Mouse (Mus musculus): Measurements from ENCODE around the gene Eaf2. TPM values are rescaled to one million over a fixed set of nuclear protein-coding genes. Genes with fewer than 3 reads are reported as not detected.
A peak's percentile ranks its signal among the peaks of the same experiment; 100 is the strongest.

The Eaf2 gene
- total and polyA plus RNA-seq, 2 experiments: 0.28 TPM

- no peaks in the 10 kb centered on the region for H3K79me2 ChIP-seq (ENCODE audit: control insufficient read depth, insufficient read depth, low read length)
- H3K4me3 ChIP-seq (ENCODE audit: insufficient read depth, low read depth, low read length): no peak overlapping the region
- no peak for TF ChIP-seq CTCF (IDR thresholded peaks at IDR 0.05; ENCODE audit: low read depth, low read length)
- no peaks in the 10 kb centered on the region for H3K36me3 ChIP-seq (ENCODE audit: control insufficient read depth, insufficient read depth, low read length)
- H3K27ac ChIP-seq (replicated peaks; ENCODE audit: insufficient read depth, low read depth, low read length): no peak overlapping the region
- H3K9ac ChIP-seq (ENCODE audit: low read depth, low read length): no peak overlapping the region
- H3K4me1 ChIP-seq (ENCODE audit: control insufficient read depth, insufficient read depth, low read length): no peaks in the 10 kb centered on the region
- no peaks in the 10 kb centered on the region for H3K27me3 ChIP-seq (ENCODE audit: control insufficient read depth, insufficient read depth, low read length)
- 71% methylated on average over 2 of the region's 2 CpGs for WGBS
- DNase-seq (ENCODE audit: extremely low read depth, low read depth, low spot score): no peak
Observed at GRCm38 (mm10) chr16:36794976-36795375, 79.8 kb downstream of the Eaf2 start.

- WGBS: 91% methylated on average over 4 of the region's 4 CpGs
- Histone ChIP-seq H3K36me3 (ENCODE audit: control insufficient read depth, insufficient read depth, low read length) (no peaks in the 10 kb centered on the region), H3K4me1 (ENCODE audit: control insufficient read depth, insufficient read depth, low read length) (peaks cover 2% of the 10 kb centered on the region; the same call in 1 of the 2 replicates), H3K27me3 (ENCODE audit: control insufficient read depth, insufficient read depth, low read length) (no peaks in the 10 kb centered on the region), H3K27ac (replicated peaks; ENCODE audit: insufficient read depth, low read depth, low read length) (no peak overlapping the region), H3K79me2 (ENCODE audit: control insufficient read depth, insufficient read depth, low read length) (no peaks in the 10 kb centered on the region), H3K4me3 (ENCODE audit: insufficient read depth, low read depth, low read length) (no peak overlapping the region), H3K9ac (ENCODE audit: low read depth, low read length) (no peak overlapping the region)
- no peak for DNase-seq (ENCODE audit: extremely low read depth, low read depth, low spot score)
- TF ChIP-seq CTCF (IDR thresholded peaks at IDR 0.05; ENCODE audit: low read depth, low read length): no peak
- no peak for TF ChIP-seq POLR2A (IDR thresholded peaks at IDR 0.05; ENCODE audit: extremely low read depth, insufficient read depth, low read length)
Observed at GRCm38 (mm10) chr16:36790166-36790565, 84.6 kb downstream of the Eaf2 start.

GRCm38 (mm10) chr16:36786466-36786865 lies 88.3 kb downstream of the Eaf2 start:
- no peaks in the 10 kb centered on the region for H3K36me3 ChIP-seq (ENCODE audit: control insufficient read depth, insufficient read depth, low read length)
- WGBS: 62% methylated on average over 7 of the region's 7 CpGs
- no peak for TF ChIP-seq POLR2A (IDR thresholded peaks at IDR 0.05; ENCODE audit: extremely low read depth, insufficient read depth, low read length)
- no peak for TF ChIP-seq CTCF (IDR thresholded peaks at IDR 0.05; ENCODE audit: low read depth, low read length)
- no peaks in the 10 kb centered on the region for H3K27me3 ChIP-seq (ENCODE audit: control insufficient read depth, insufficient read depth, low read length)
- no peak overlapping the region for H3K27ac ChIP-seq (replicated peaks; ENCODE audit: insufficient read depth, low read depth, low read length)
- H3K4me3 ChIP-seq (ENCODE audit: insufficient read depth, low read depth, low read length): no peak overlapping the region
- H3K4me1 ChIP-seq (ENCODE audit: control insufficient read depth, insufficient read depth, low read length): peaks cover 2% of the 10 kb centered on the region; the same call in 1 of the 2 replicates
- peak; percentile 55 for DNase-seq (ENCODE audit: extremely low read depth, low read depth, low spot score)
- H3K79me2 ChIP-seq (ENCODE audit: control insufficient read depth, insufficient read depth, low read length): no peaks in the 10 kb centered on the region
- H3K9ac ChIP-seq (ENCODE audit: low read depth, low read length): no peak overlapping the region

GRCm38 (mm10) chr16:36784594-36785313 lies 90.0 kb downstream of the Eaf2 start, which contains the start of gene Slc15a2:
TSS of gene Slc15a2 (minus strand) at chr16:36784962.
- H3K79me2 ChIP-seq (ENCODE audit: control insufficient read depth, insufficient read depth, low read length): no peaks in the 10 kb centered on the region
- peaks cover 2% of the 10 kb centered on the region; the same call in 1 of the 2 replicates for H3K4me1 ChIP-seq (ENCODE audit: control insufficient read depth, insufficient read depth, low read length)
- no peaks in the 10 kb centered on the region for H3K36me3 ChIP-seq (ENCODE audit: control insufficient read depth, insufficient read depth, low read length)
- TF ChIP-seq POLR2A (IDR thresholded peaks at IDR 0.05; ENCODE audit: extremely low read depth, insufficient read depth, low read length) (no peak), CTCF (IDR thresholded peaks at IDR 0.05; ENCODE audit: low read depth, low read length) (no peak)
- no peak within 1 kb of the TSS for H3K4me3 ChIP-seq (ENCODE audit: insufficient read depth, low read depth, low read length)
- no peaks in the 10 kb centered on the region for H3K27me3 ChIP-seq (ENCODE audit: control insufficient read depth, insufficient read depth, low read length)
- no peak for DNase-seq (ENCODE audit: extremely low read depth, low read depth, low spot score)
- H3K27ac ChIP-seq (replicated peaks; ENCODE audit: insufficient read depth, low read depth, low read length): no peak within 1 kb of the TSS
- WGBS: 61% methylated on average over 10 of the region's 10 CpGs
- H3K9ac ChIP-seq (ENCODE audit: low read depth, low read length): no peak within 1 kb of the TSS

- no peak overlapping the region for H3K9ac ChIP-seq (ENCODE audit: low read depth, low read length)
- WGBS: 92% methylated on average over 2 of the region's 2 CpGs
- TF ChIP-seq POLR2A (IDR thresholded peaks at IDR 0.05; ENCODE audit: extremely low read depth, insufficient read depth, low read length) (no peak), CTCF (IDR thresholded peaks at IDR 0.05; ENCODE audit: low read depth, low read length) (no peak)
- no peak overlapping the region for H3K27ac ChIP-seq (replicated peaks; ENCODE audit: insufficient read depth, low read depth, low read length)
- H3K27me3 ChIP-seq (ENCODE audit: control insufficient read depth, insufficient read depth, low read length): no peaks in the 10 kb centered on the region
- H3K79me2 ChIP-seq (ENCODE audit: control insufficient read depth, insufficient read depth, low read length): no peaks in the 10 kb centered on the region
- H3K36me3 ChIP-seq (ENCODE audit: control insufficient read depth, insufficient read depth, low read length): no peaks in the 10 kb centered on the region
- H3K4me3 ChIP-seq (ENCODE audit: insufficient read depth, low read depth, low read length): no peak overlapping the region
- no peak for DNase-seq (ENCODE audit: extremely low read depth, low read depth, low spot score)
- peaks cover 2% of the 10 kb centered on the region; the same call in 1 of the 2 replicates for H3K4me1 ChIP-seq (ENCODE audit: control insufficient read depth, insufficient read depth, low read length)
Observed at GRCm38 (mm10) chr16:36784146-36784545, 90.7 kb downstream of the Eaf2 start.

GRCm38 (mm10) chr16:36775658-36776057 lies 99.1 kb downstream of the Eaf2 start:
- 85% methylated on average over 6 of the region's 6 CpGs for WGBS
- H3K4me1 ChIP-seq (ENCODE audit: control insufficient read depth, insufficient read depth, low read length): no peaks in the 10 kb centered on the region
- H3K27me3 ChIP-seq (ENCODE audit: control insufficient read depth, insufficient read depth, low read length): no peaks in the 10 kb centered on the region
- H3K27ac ChIP-seq (replicated peaks; ENCODE audit: insufficient read depth, low read depth, low read length): no peak overlapping the region
- no peaks in the 10 kb centered on the region for H3K36me3 ChIP-seq (ENCODE audit: control insufficient read depth, insufficient read depth, low read length)
- H3K9ac ChIP-seq (ENCODE audit: low read depth, low read length): no peak overlapping the region
- no peak for DNase-seq (ENCODE audit: extremely low read depth, low read depth, low spot score)
- TF ChIP-seq CTCF (IDR thresholded peaks at IDR 0.05; ENCODE audit: low read depth, low read length) (no peak), POLR2A (IDR thresholded peaks at IDR 0.05; ENCODE audit: extremely low read depth, insufficient read depth, low read length) (no peak)
- no peaks in the 10 kb centered on the region for H3K79me2 ChIP-seq (ENCODE audit: control insufficient read depth, insufficient read depth, low read length)
- no peak overlapping the region for H3K4me3 ChIP-seq (ENCODE audit: insufficient read depth, low read depth, low read length)
